Mouse (Mus musculus): ENCODE measurements around the gene Trpm3. TPM values are rescaled to one million over a fixed set of nuclear protein-coding genes. Genes with fewer than 3 reads are reported as not detected.
"Not testable (repeated sequence)": the region's sequence is repeated elsewhere in the genome, so short reads cannot be mapped to it uniquely, and the experiment has no call there.

Gene Trpm3
- polyA plus RNA-seq, 2 experiments from 2014 or later: 0.28 TPM; not detected in 1

- no peak for ATAC-seq
Measured at GRCm38 (mm10) chr19:22994531-22994930, 855.7 kb downstream of the Trpm3 start.

- no peak for ATAC-seq
Measured at GRCm38 (mm10) chr19:23000293-23000692, 861.4 kb downstream of the Trpm3 start.

GRCm38 (mm10) chr19:23003861-23004260 lies 865.0 kb downstream of the Trpm3 start:
- no peak for ATAC-seq

GRCm38 (mm10) chr19:23005851-23006250 lies 867.0 kb downstream of the Trpm3 start:
- no peak for ATAC-seq

GRCm38 (mm10) chr19:23006517-23007273 lies 867.8 kb downstream of the Trpm3 start:
- ATAC-seq: no peak

- ATAC-seq: no peak
Measured at GRCm38 (mm10) chr19:23013695-23014094, 874.8 kb downstream of the Trpm3 start.

- no peak for ATAC-seq
Measured at GRCm38 (mm10) chr19:23015516-23015915, 876.7 kb downstream of the Trpm3 start.

GRCm38 (mm10) chr19:23018186-23018727 lies 879.4 kb downstream of the Trpm3 start:
- no peak for ATAC-seq

- no peak for ATAC-seq
Measured at GRCm38 (mm10) chr19:23022902-23023301, 884.1 kb downstream of the Trpm3 start.

- no peak for ATAC-seq
Measured at GRCm38 (mm10) chr19:23023316-23023960, 884.6 kb downstream of the Trpm3 start.

GRCm38 (mm10) chr19:23024821-23025220 lies 886.0 kb downstream of the Trpm3 start:
- ATAC-seq: no peak

GRCm38 (mm10) chr19:23026427-23026826 lies 887.6 kb downstream of the Trpm3 start:
- no peak for ATAC-seq

GRCm38 (mm10) chr19:23028283-23028682 lies 889.4 kb downstream of the Trpm3 start:
- no peak for ATAC-seq

GRCm38 (mm10) chr19:23033343-23033742 lies 894.5 kb downstream of the Trpm3 start:
- ATAC-seq: not testable (repeated sequence)

GRCm38 (mm10) chr19:23034117-23034516 lies 895.3 kb downstream of the Trpm3 start:
- ATAC-seq: no peak

- ATAC-seq: no peak
Measured at GRCm38 (mm10) chr19:23034933-23035332, 896.1 kb downstream of the Trpm3 start.

GRCm38 (mm10) chr19:23035786-23036185 lies 896.9 kb downstream of the Trpm3 start:
- ATAC-seq: no peak

GRCm38 (mm10) chr19:23036782-23037477 lies 898.1 kb downstream of the Trpm3 start:
- ATAC-seq: no peak

- no peak for ATAC-seq
Measured at GRCm38 (mm10) chr19:23037499-23037898, 898.7 kb downstream of the Trpm3 start.

GRCm38 (mm10) chr19:23038321-23038720 lies 899.5 kb downstream of the Trpm3 start:
- no peak for ATAC-seq

GRCm38 (mm10) chr19:23041483-23042167 lies 902.8 kb downstream of the Trpm3 start:
- no peak for ATAC-seq

- no peak for ATAC-seq
Measured at GRCm38 (mm10) chr19:23042168-23042733, 903.4 kb downstream of the Trpm3 start.

All from CD4-positive, CD25-positive, alpha-beta regulatory T cell, adult 4 months (primary cell).